Mouse (Mus musculus) heart, adult 2 months (tissue): ENCODE measurements around the gene Elovl6. TPM values are rescaled to one million over a fixed set of nuclear protein-coding genes. Genes with fewer than 3 reads are reported as not detected.

Experiments
- DNase-seq, 2 experiments: peaks; one replicate each; pipeline ENCODE4 v3.0.0; 2021
- H3K27ac ChIP-seq: fragments of 200-600 bp; 2 replicates; pipeline ENCODE4 v1.8.1; 2022
- H3K27me3 ChIP-seq: fragments of 200-500 bp; 2 replicates; pipeline ENCODE4 v1.6.1; 2012; ENCODE audit warnings: mild to moderate bottlenecking, low read length, inconsistent platforms, mixed read lengths; ENCODE audit not compliant: control insufficient read depth, insufficient read depth
- H3K36me3 ChIP-seq: fragments of 200-500 bp; 2 replicates; pipeline ENCODE4 v1.6.1; 2012; ENCODE audit warnings: low read length, inconsistent platforms; ENCODE audit not compliant: control insufficient read depth, insufficient read depth
- H3K4me1 ChIP-seq: fragments of 200-500 bp; 2 replicates; pipeline ENCODE4 v1.6.1; 2011; ENCODE audit warnings: low read length; ENCODE audit not compliant: control insufficient read depth, insufficient read depth
- H3K4me3 ChIP-seq: fragments of 200-600 bp; 2 replicates; pipeline ENCODE4 v1.8.1; 2022
- H3K79me2 ChIP-seq: fragments of 200-500 bp; replicated peaks from 2 replicates; pipeline ENCODE4 v1.6.1; 2012; ENCODE audit warnings: mild to moderate bottlenecking, inconsistent platforms, low read length, moderate library complexity, mixed read lengths; ENCODE audit not compliant: control insufficient read depth, insufficient read depth
- H3K9ac ChIP-seq: fragments of 200-500 bp; 2 replicates; pipeline ENCODE4 v1.6.1; 2012; ENCODE audit warnings: low read depth, mild to moderate bottlenecking, control low read depth, inconsistent platforms, low read length, mixed read lengths
- CTCF ChIP-seq: fragments of 200-600 bp; IDR thresholded peaks from 2 replicates; pipeline ENCODE4 v1.8.1; 2022; ENCODE audit warnings: antibody characterized with exemption, mild to moderate bottlenecking, moderate library complexity
- EP300 ChIP-seq: fragments of 200-500 bp; IDR thresholded peaks from 2 replicates; pipeline ENCODE4 v1.6.1; 2011; ENCODE audit warnings: low read depth, low read length, control low read depth; ENCODE audit not compliant: insufficient read depth
- POLR2A ChIP-seq: fragments of 200-500 bp; IDR thresholded peaks from 2 replicates; pipeline ENCODE4 v1.6.1; 2011; ENCODE audit warnings: mild to moderate bottlenecking, low read depth, low read length, control low read depth; ENCODE audit not compliant: insufficient read depth
- WGBS: fragments of 180-500 bp; shearing (Covaris S2); methylation state at CpG from one replicate; pipeline ENCODE4 v1.1.7; 2018; 5-methylcytosine and 5-hydroxymethylcytosine counted together
- intact Hi-C: fragments of 180-260 bp; cut with DNase I; formaldehyde crosslinking; loops from one replicate; pipeline ENCODE4 v1.15.1; 2025
- long read RNA-seq: library from polyadenylated mRNA; stranded (forward); transcript quantifications from one replicate; pipeline ENCODE4 v2.0.0, GENCODE M21; 2021
- polyA plus RNA-seq: library from polyadenylated mRNA; depleted of rRNA; stranded (reverse); fragments of >200 nt; gene quantifications from 2 replicates; pipeline ENCODE4 v1.2.3, GENCODE M21; 2012; rRNA removed
- total RNA-seq, 2 experiments: library from RNA; stranded (reverse); gene quantifications; 2 replicates each; pipeline ENCODE4 v1.2.3; 2021

Elovl6 gene
- 1 to 10 TPM; 1.3 to 1.7 TPM for total RNA-seq
- 13.2 and 19.8 TPM in 2 replicates for polyA plus RNA-seq
- long read RNA-seq, full-length matches to known transcripts = 4 of 5 reads
- long read RNA-seq, partial matches to known transcripts = 0 of 5 reads
- long read RNA-seq, other reads (novel, unspliced or antisense) = 1 of 5 reads

DNA sequence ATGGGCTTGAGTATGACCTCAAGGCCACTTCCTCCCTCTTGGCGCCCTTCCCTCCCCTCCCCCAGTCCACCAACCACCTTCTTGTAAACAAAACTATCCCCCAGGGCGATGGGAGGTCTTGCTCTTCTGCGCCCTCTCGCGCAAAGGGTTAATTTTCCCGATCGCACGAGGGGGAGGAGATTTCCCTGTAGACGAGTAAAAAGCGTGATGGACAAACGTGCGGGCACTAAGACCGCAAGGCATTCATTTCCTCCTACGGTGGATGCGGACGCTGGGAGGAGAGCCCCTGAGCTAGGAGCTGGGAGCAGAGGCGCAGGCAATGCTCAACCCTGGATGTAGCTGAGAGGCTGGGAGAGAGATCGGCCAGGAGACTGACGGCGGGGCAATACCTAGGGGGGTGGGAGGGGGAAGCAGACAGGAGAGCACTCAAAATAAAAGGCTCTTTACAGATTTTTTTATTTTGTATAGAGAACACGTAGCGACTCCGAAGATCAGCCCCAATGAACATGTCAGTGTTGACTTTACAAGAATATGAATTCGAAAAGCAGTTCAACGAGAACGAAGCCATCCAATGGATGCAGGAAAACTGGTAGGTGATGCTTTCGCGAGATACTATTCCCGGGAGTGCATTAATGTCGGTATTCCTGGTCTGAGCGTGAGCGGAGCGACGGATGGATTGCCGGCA lies at the start of gene Elovl6:
Gene Elovl6, plus strand, starts transcription at position 176 of the 685 bp plus-strand sequence.
- no peak for TF ChIP-seq POLR2A
- TF ChIP-seq EP300 = no peak
- no peak for TF ChIP-seq CTCF
- Histone ChIP-seq H3K27me3 (no peaks in the 10 kb centered on the region), H3K36me3 (no peaks in the 10 kb centered on the region), H3K9ac (peak within 1 kb of the TSS; percentile 40), H3K79me2 (no peaks in the 10 kb centered on the region), H3K4me1 (0 out of 2 replicates have a peak, but pooled peaks cover 1% of the 10 kb centered on the region), H3K27ac (peak within 1 kb of the TSS; percentile 6), H3K4me3 (peak within 1 kb of the TSS; percentile 83)
- WGBS = under 1% methylated on average over 35 of the region's 35 CpGs
- peak; percentile 48 to 64 for DNase-seq
- intact Hi-C loops = loop anchor here (5.0 to 10.0 kb wide), 3 partner anchors 150 to 302 kb away; partner anchors contain the start of genes Cfi and Gar1

DNA sequence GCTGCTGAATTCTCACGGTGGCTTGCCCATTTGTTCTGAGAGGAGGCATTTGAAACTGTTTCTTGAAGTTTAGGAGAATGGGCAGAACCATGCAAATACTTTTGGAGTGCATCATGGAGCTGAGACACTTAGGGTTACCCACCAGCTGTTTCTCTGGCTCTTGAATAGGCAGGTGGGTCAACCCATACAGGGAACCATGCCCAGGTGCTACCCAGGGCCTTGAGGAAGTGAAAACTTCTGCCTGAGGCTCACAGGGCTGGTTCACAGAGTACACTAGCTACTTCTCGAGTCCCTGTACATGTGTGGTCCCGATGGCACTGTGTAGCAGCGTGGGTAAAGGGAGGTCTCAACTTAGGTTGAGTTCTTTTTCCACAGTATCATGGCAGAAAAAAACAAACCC lies 43.4 kb upstream of the Elovl6 start:
- no peak overlapping the region for H3K27ac ChIP-seq
- WGBS = 88% methylated on average over 4 of the region's 4 CpGs

DNA sequence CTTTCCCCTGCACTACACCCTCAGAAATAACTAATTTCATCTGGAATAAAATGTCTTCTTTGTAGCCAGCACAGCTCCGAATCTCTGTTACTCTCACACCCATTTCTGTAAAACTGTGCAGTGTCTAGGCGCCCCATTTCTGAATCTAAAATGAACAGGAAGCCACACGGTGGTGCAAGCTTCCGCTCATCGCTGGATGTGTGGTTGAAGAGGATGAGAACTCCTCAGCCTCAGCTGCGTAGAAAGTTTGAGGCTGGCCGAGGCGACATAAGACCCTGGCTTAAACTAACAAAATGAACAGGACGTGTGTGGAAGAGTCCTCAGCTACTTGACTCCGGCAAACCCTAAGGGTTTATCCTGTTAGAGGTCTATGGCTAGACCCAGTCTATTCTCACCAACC lies 38.0 kb upstream of the Elovl6 start:
- no peak overlapping the region for H3K9ac ChIP-seq
- H3K27ac ChIP-seq = no peak overlapping the region
- 88% methylated on average over 10 of the region's 10 CpGs for WGBS
- no peaks in the 10 kb centered on the region for H3K36me3 ChIP-seq
- DNase-seq = peak in 1 of 2 experiments; percentile 4
- H3K4me3 ChIP-seq = no peak overlapping the region
- no peak for TF ChIP-seq CTCF
- no peak for TF ChIP-seq EP300
- no peak for TF ChIP-seq POLR2A
- no peaks in the 10 kb centered on the region for H3K79me2 ChIP-seq
- intact Hi-C loops = no loop called here
- no peaks in the 10 kb centered on the region for H3K27me3 ChIP-seq
- H3K4me1 ChIP-seq = no peaks in the 10 kb centered on the region

More for the DNA sequence above, 43.4 kb upstream of the Elovl6 start:
- Histone ChIP-seq H3K36me3 (no peaks in the 10 kb centered on the region), H3K79me2 (no peaks in the 10 kb centered on the region), H3K4me3 (no peak overlapping the region), H3K27me3 (no peaks in the 10 kb centered on the region), H3K9ac (no peak overlapping the region), H3K4me1 (no peaks in the 10 kb centered on the region)
- DNase-seq = no peak
- TF ChIP-seq POLR2A = no peak
- TF ChIP-seq CTCF = no peak
- TF ChIP-seq EP300 = no peak
- intact Hi-C loops = no loop called here

DNA sequence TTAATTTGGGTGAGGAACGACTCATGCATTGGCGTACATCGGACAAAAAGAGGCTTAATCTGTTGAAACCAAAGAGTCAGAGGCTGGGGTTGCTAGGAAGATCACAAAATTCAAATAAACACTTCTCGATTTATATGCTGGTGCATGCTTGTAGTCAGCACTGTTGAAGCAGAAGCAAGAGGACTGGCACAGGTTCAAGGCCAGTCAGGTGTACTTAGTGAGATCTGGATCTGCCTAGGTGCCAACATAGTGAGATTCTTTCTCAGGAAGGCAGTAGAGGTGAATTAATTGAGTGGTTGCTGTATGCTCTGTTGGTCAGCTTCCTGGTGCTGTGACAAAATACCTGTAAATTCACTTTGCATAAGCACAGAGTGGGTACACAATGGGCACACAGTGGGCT lies 37.4 kb upstream of the Elovl6 start:
- 83% methylated on average over 4 of the region's 4 CpGs for WGBS
- H3K27me3 ChIP-seq = no peaks in the 10 kb centered on the region
- no peak overlapping the region for H3K9ac ChIP-seq
- no peak overlapping the region for H3K4me3 ChIP-seq
- no peak overlapping the region for H3K27ac ChIP-seq
- no peak for DNase-seq
- no peaks in the 10 kb centered on the region for H3K36me3 ChIP-seq
- intact Hi-C loops = no loop called here
- TF ChIP-seq POLR2A = no peak
- no peak for TF ChIP-seq CTCF
- TF ChIP-seq EP300 = no peak
- no peaks in the 10 kb centered on the region for H3K79me2 ChIP-seq
- no peaks in the 10 kb centered on the region for H3K4me1 ChIP-seq

DNA sequence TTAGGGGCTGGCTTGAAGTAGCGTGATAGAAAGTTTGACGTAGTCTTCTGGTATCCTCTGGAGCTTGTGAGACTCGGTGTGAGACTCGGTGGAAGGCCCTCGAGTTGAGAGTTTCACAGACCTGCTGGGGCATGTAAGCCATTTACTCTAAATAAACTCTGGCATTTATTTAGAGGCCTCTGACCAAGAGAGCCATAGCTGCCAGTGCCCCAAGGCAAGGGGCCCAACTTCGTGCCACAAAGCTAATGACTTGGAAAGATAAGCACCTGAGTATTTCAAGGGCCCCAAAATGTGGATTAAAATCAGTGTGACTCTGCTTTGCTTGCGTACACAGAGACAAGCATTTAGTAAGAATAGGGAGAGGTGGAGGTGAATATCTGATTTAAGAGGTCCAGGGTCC lies 28.4 kb upstream of the Elovl6 start:
- no peak for DNase-seq

DNA sequence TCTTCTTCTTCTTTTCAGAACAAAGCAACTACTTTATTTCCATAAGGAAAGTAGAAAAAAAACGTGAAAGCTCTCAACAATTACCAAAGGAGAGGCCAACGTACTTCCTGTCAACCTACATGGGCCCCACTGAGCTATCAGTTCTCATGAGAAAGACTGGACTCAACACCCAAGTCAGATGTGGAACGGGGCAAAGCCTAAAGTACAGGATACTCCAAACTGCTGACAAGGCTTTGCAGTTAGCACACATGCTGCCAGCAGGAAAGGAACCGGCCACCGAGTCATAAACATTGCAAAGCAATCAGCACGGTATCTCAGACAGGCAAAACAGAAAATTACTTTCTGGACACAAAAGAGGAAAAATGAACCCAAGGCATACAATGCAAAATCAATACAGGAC lies 27.2 kb upstream of the Elovl6 start:
- Histone ChIP-seq H3K27ac (no peak overlapping the region), H3K9ac (no peak overlapping the region), H3K4me1 (no peaks in the 10 kb centered on the region), H3K36me3 (no peaks in the 10 kb centered on the region), H3K79me2 (no peaks in the 10 kb centered on the region), H3K27me3 (no peaks in the 10 kb centered on the region), H3K4me3 (no peak overlapping the region)
- 51% methylated on average over 6 of the region's 6 CpGs for WGBS
- TF ChIP-seq CTCF = no peak
- no peak for TF ChIP-seq EP300
- no peak for TF ChIP-seq POLR2A
- DNase-seq = no peak
- intact Hi-C loops = no loop called here

More for the DNA sequence above, 28.4 kb upstream of the Elovl6 start:
- H3K4me1 ChIP-seq = no peaks in the 10 kb centered on the region
- H3K36me3 ChIP-seq = no peaks in the 10 kb centered on the region
- TF ChIP-seq POLR2A (no peak), EP300 (no peak), CTCF (no peak)
- no peaks in the 10 kb centered on the region for H3K27me3 ChIP-seq
- H3K79me2 ChIP-seq = no peaks in the 10 kb centered on the region
- intact Hi-C loops = no loop called here
- no peak overlapping the region for H3K27ac ChIP-seq
- H3K4me3 ChIP-seq = no peak overlapping the region
- WGBS = 86% methylated on average over 7 of the region's 7 CpGs
- H3K9ac ChIP-seq = no peak overlapping the region
